Mouse (Mus musculus): ENCODE results near the gene Kcnk10. TPM values are rescaled to one million over a fixed set of nuclear protein-coding genes. Genes with fewer than 3 reads are reported as not detected.

Kcnk10 gene
- polyA plus RNA-seq, 1 experiment, result 0.13 TPM

DNA sequence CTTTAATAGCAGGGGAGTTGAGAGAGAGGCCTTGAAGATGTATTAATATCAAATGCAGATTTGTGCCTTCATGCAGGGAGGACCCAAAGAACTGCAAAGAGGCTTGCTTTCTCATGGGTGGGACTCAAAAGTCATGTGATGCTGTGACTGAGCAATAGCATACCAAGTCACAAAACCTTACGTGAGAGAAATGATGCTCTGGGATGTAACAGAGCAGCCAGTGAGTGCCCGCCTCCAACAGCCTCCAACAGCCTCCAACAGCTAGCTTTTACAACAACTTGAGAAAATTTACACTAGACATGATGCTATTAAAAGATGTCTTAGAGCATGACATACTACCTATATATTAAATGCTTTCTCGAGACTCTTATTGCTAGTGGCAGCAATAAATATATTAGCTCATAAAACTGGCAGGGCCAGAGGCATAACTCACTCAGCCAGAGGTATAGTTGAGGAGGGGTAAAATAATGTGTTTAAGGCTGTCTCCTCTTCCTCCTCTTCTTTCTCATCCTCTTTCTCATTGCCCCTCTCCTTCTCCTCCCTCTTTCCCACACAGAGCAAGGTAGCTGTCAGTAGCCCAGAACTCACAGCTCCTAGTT, 36.9 kb upstream of the Kcnk10 start:
- Histone ChIP-seq H3K36me3 (ENCODE audit: control insufficient read depth, insufficient read depth, low read length) (no peaks in the 10 kb centered on the region), H3K27ac (ENCODE audit: insufficient read depth, low read length) (no peak overlapping the region), H3K27me3 (ENCODE audit: control insufficient read depth, insufficient read depth, low read length) (no peaks in the 10 kb centered on the region), H3K4me1 (ENCODE audit: control insufficient read depth, insufficient read depth, insufficient read length) (0 out of 2 replicates have a peak, but pooled peaks cover 3% of the 10 kb centered on the region), H3K4me3 (ENCODE audit: extremely low read depth, insufficient read depth, insufficient read length) (no peak overlapping the region)
- TF ChIP-seq POLR2A (IDR thresholded peaks at IDR 0.05; ENCODE audit: low read depth, low read length) (no peak), CTCF (IDR thresholded peaks at IDR 0.05; ENCODE audit: extremely low read depth, insufficient read depth, insufficient read length, insufficient replicate concordance) (no peak)
- DNase-seq (ENCODE audit: low read depth in 1 of 2, low spot score in 2 of 2), result no peak
- 85% methylated on average over 3 of the region's 3 CpGs for WGBS

DNA sequence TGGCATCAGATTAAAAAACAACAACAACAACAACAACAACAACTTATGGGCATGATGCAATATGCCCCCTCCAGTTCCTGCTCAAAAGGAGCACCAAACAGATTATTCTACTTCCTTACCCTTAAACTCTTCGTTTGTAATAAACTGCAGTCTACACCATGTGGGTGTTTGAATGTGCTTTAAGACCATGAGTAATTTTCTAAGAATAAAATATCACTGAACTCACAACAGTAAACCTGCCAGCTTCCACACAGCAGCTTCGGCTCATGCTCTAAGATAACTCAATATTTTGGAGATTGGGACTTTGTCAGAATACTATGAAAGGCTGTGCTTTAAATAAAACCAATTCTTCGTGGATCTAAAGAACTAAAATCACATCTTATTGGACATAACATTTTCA, 32.2 kb upstream of the Kcnk10 start:
- no peak overlapping the region for H3K4me3 ChIP-seq (ENCODE audit: extremely low read depth, insufficient read depth, insufficient read length)
- 80% methylated on average over 3 of the region's 3 CpGs for WGBS
- peaks cover 4% of the 10 kb centered on the region; the same call in 1 of the 2 replicates for H3K4me1 ChIP-seq (ENCODE audit: control insufficient read depth, insufficient read depth, insufficient read length)
- DNase-seq (ENCODE audit: low read depth in 1 of 2, low spot score in 2 of 2), result no peak
- H3K36me3 ChIP-seq (ENCODE audit: control insufficient read depth, insufficient read depth, low read length), result no peaks in the 10 kb centered on the region
- no peaks in the 10 kb centered on the region for H3K27me3 ChIP-seq (ENCODE audit: control insufficient read depth, insufficient read depth, low read length)
- no peak overlapping the region for H3K27ac ChIP-seq (ENCODE audit: insufficient read depth, low read length)
- no peak for TF ChIP-seq CTCF (IDR thresholded peaks at IDR 0.05; ENCODE audit: extremely low read depth, insufficient read depth, insufficient read length, insufficient replicate concordance)
- TF ChIP-seq POLR2A (IDR thresholded peaks at IDR 0.05; ENCODE audit: low read depth, low read length), result no peak

DNA sequence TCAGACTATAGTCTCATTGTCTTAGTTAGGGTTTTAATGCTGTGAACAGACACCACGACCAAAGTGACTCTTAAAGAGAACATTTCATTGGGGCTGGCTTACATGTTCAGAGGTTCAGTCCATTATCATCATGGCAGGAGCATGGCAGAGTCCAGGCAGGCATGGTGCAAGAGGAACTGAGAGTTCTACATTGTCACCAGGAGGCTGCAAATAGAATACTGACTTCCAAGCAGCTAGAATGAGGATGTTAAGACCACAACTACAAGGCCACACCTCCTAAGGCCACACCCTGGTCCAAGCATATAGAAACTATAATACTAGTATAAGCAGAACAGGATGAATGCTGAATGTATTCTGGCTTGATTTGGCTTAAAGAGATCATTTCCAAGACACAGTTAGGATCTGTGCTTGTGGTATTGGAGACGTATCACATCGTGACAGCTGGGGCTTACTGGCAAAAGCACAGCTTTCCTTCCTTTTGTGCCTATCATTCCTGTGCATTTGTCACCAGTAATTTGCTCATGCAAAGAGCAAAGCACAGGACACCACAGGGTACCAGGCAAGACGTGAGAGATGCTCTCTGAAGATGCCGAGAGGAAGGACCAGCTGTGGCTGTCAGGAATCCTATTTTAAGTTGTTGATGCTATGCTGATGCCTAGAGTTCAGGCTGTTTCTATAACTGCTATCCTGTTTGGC, 28.6 kb upstream of the Kcnk10 start:
- peak; percentile 6 to 28 for DNase-seq (ENCODE audit: low read depth in 1 of 2, low spot score in 2 of 2)
- Histone ChIP-seq H3K27ac (ENCODE audit: insufficient read depth, low read length) (no peak overlapping the region), H3K4me3 (ENCODE audit: extremely low read depth, insufficient read depth, insufficient read length) (no peak overlapping the region), H3K36me3 (ENCODE audit: control insufficient read depth, insufficient read depth, low read length) (no peaks in the 10 kb centered on the region), H3K4me1 (ENCODE audit: control insufficient read depth, insufficient read depth, insufficient read length) (peaks cover 5% of the 10 kb centered on the region; the same call in 1 of the 2 replicates), H3K27me3 (ENCODE audit: control insufficient read depth, insufficient read depth, low read length) (no peaks in the 10 kb centered on the region)
- no peak for TF ChIP-seq POLR2A (IDR thresholded peaks at IDR 0.05; ENCODE audit: low read depth, low read length)
- TF ChIP-seq CTCF (IDR thresholded peaks at IDR 0.05; ENCODE audit: extremely low read depth, insufficient read depth, insufficient read length, insufficient replicate concordance), result no peak
- WGBS, result 70% methylated on average over 5 of the region's 5 CpGs

DNA sequence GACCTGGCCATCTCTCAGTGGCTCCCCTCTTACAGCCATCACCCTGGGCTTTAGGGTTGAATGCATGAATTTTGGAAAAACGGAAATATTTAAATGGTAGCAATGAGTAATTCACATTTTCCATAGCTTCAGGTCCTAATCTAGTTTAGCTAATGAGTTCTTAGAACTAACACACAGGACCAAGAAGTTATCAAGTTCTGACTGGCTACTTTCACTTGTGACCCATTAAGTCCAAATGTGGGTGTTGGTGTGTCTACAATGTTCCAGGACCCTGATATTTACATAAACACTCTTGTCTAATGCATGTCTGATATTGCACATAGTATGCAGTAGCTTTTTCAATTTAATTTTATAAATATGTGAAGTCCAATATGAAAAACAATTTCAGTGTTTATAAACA, 27.2 kb upstream of the Kcnk10 start:
- no peak overlapping the region for H3K27ac ChIP-seq (ENCODE audit: insufficient read depth, low read length)
- DNase-seq (ENCODE audit: low read depth in 1 of 2, low spot score in 2 of 2), result no peak
- H3K4me1 ChIP-seq (ENCODE audit: control insufficient read depth, insufficient read depth, insufficient read length), result peaks cover 9% of the 10 kb centered on the region
- H3K36me3 ChIP-seq (ENCODE audit: control insufficient read depth, insufficient read depth, low read length), result no peaks in the 10 kb centered on the region
- H3K4me3 ChIP-seq (ENCODE audit: extremely low read depth, insufficient read depth, insufficient read length), result no peak overlapping the region
- TF ChIP-seq CTCF (IDR thresholded peaks at IDR 0.05; ENCODE audit: extremely low read depth, insufficient read depth, insufficient read length, insufficient replicate concordance), result no peak
- TF ChIP-seq POLR2A (IDR thresholded peaks at IDR 0.05; ENCODE audit: low read depth, low read length), result no peak
- no peaks in the 10 kb centered on the region for H3K27me3 ChIP-seq (ENCODE audit: control insufficient read depth, insufficient read depth, low read length)
- WGBS, result 84% methylated on average over 1 of the region's 1 CpGs

DNA sequence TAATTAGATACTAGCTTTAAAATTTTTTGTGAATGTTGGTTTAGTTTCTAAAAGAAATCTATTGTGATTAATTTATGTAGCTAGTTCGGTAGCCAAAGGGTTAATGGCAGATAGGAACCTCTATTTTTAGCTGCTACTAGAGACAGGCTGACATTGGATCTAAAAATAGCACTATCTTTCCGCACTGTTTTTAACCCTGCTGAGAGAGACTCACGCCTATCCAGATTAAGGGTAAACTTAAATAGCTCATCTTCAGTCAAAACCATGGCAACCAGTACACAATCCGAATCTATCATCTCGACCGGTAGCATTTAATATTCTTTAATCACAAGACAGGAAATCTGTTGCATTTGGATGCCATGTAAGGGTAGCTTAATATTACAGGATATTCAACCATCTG, 24.0 kb upstream of the Kcnk10 start:
- Histone ChIP-seq H3K27ac (ENCODE audit: insufficient read depth, low read length) (no peak overlapping the region), H3K36me3 (ENCODE audit: control insufficient read depth, insufficient read depth, low read length) (no peaks in the 10 kb centered on the region), H3K27me3 (ENCODE audit: control insufficient read depth, insufficient read depth, low read length) (no peaks in the 10 kb centered on the region), H3K4me1 (ENCODE audit: control insufficient read depth, insufficient read depth, insufficient read length) (peaks cover 9% of the 10 kb centered on the region), H3K4me3 (ENCODE audit: extremely low read depth, insufficient read depth, insufficient read length) (no peak overlapping the region)
- no peak for TF ChIP-seq CTCF (IDR thresholded peaks at IDR 0.05; ENCODE audit: extremely low read depth, insufficient read depth, insufficient read length, insufficient replicate concordance)
- TF ChIP-seq POLR2A (IDR thresholded peaks at IDR 0.05; ENCODE audit: low read depth, low read length), result no peak
- DNase-seq (ENCODE audit: low read depth in 1 of 2, low spot score in 2 of 2), result peak in 1 of 2 experiments; percentile 14
- WGBS, result 7% methylated on average over 6 of the region's 6 CpGs

DNA sequence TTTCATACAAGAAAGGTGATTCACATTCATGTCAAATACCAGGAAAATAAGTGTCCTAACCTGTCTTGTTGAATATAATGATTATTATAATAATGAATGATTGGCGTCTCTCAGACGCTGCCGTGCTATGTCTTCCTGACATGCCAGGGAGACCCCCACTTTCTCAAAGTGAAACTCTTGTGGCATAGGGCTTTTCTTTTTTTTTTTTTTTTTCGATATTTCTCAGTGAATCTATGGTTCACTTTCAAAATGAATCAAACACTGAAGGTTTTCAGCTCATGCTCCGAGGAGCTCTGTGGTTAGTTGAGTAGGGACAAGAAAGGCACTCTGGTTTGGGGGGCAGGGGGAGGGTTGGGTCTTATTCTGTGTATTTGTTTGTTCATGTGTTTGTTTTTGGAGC, 22.8 kb upstream of the Kcnk10 start:
- Histone ChIP-seq H3K4me1 (ENCODE audit: control insufficient read depth, insufficient read depth, insufficient read length) (peaks cover 6% of the 10 kb centered on the region), H3K4me3 (ENCODE audit: extremely low read depth, insufficient read depth, insufficient read length) (no peak overlapping the region), H3K27ac (ENCODE audit: insufficient read depth, low read length) (no peak overlapping the region), H3K27me3 (ENCODE audit: control insufficient read depth, insufficient read depth, low read length) (no peaks in the 10 kb centered on the region), H3K36me3 (ENCODE audit: control insufficient read depth, insufficient read depth, low read length) (no peaks in the 10 kb centered on the region)
- 55% methylated on average over 5 of the region's 5 CpGs for WGBS
- TF ChIP-seq CTCF (IDR thresholded peaks at IDR 0.05; ENCODE audit: extremely low read depth, insufficient read depth, insufficient read length, insufficient replicate concordance), result no peak
- TF ChIP-seq POLR2A (IDR thresholded peaks at IDR 0.05; ENCODE audit: low read depth, low read length), result no peak
- DNase-seq (ENCODE audit: low read depth in 1 of 2, low spot score in 2 of 2), result no peak

DNA sequence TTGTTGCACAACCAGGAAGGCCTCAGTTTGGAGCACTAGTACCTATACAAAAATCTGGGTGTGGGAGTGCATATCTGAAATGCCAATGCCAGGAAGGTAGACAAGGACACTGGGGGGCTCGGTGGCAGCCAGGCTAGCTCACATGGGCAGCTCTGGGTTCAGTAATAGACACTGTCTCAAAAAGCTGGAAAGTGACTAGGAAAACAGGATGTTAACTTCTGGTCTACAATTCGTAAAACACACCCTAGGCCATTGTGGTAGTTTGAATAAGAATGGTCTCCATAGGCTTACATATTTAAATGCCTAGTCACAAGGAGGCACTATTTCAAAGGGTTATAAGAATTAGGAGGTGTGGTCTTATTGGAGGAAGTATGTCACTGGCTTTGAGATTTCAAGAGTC, 12.9 kb upstream of the Kcnk10 start:
- Histone ChIP-seq H3K27ac (ENCODE audit: insufficient read depth, low read length) (no peak overlapping the region), H3K36me3 (ENCODE audit: control insufficient read depth, insufficient read depth, low read length) (no peaks in the 10 kb centered on the region), H3K4me3 (ENCODE audit: extremely low read depth, insufficient read depth, insufficient read length) (no peak overlapping the region), H3K27me3 (ENCODE audit: control insufficient read depth, insufficient read depth, low read length) (no peaks in the 10 kb centered on the region), H3K4me1 (ENCODE audit: control insufficient read depth, insufficient read depth, insufficient read length) (no peaks in the 10 kb centered on the region)
- DNase-seq (ENCODE audit: low read depth in 1 of 2, low spot score in 2 of 2), result no peak
- WGBS, result 83% methylated on average over 2 of the region's 2 CpGs
- no peak for TF ChIP-seq POLR2A (IDR thresholded peaks at IDR 0.05; ENCODE audit: low read depth, low read length)
- no peak for TF ChIP-seq CTCF (IDR thresholded peaks at IDR 0.05; ENCODE audit: extremely low read depth, insufficient read depth, insufficient read length, insufficient replicate concordance)

All from spleen, adult 2 months (tissue).